Mouse (Mus musculus) midbrain, embryonic 12.5 days (tissue): Measurements from ENCODE around the gene Tmem251. TPM values are rescaled to one million over a fixed set of nuclear protein-coding genes. Genes with fewer than 3 reads are reported as not detected.
A peak's percentile ranks its signal among the peaks of the same experiment; 100 is the strongest.

ENCODE experiments used
- ATAC-seq: fragments of 200-750 bp; cut with Nextera tagmentation; 2 replicates; pipeline ENCODE4 v1.8.0; 2017; ENCODE audit warnings: low read depth, moderate TSS enrichment, moderate library complexity; ENCODE audit not compliant: low FRiP score
- H3K27ac ChIP-seq: fragments of 300-500 bp; sonication (generic); replicated peaks from 2 replicates; pipeline ENCODE4 v1.5.1; 2016; ENCODE audit warnings: mild to moderate bottlenecking
- H3K27me3 ChIP-seq: fragments of 300-500 bp; sonication (generic); 2 replicates; pipeline ENCODE4 v1.6.1; 2016; ENCODE audit warnings: mild to moderate bottlenecking
- H3K36me3 ChIP-seq: fragments of 300-500 bp; sonication (generic); 2 replicates; pipeline ENCODE4 v1.6.1; 2016
- H3K4me1 ChIP-seq: fragments of 300-500 bp; sonication (generic); 2 replicates; pipeline ENCODE4 v1.6.1; 2016
- H3K4me2 ChIP-seq: fragments of 300-500 bp; sonication (generic); replicated peaks from 2 replicates; pipeline ENCODE4 v1.6.1; 2016; ENCODE audit warnings: mild to moderate bottlenecking, moderate library complexity
- H3K4me3 ChIP-seq: fragments of 300-500 bp; sonication (generic); 2 replicates; pipeline ENCODE4 v1.5.1; 2016; ENCODE audit warnings: mild to moderate bottlenecking
- H3K9ac ChIP-seq: fragments of 300-500 bp; sonication (generic); replicated peaks from 2 replicates; pipeline ENCODE4 v1.6.1; 2016; ENCODE audit warnings: mild to moderate bottlenecking, moderate library complexity
- H3K9me3 ChIP-seq: fragments of 300-500 bp; sonication (generic); 2 replicates; pipeline ENCODE4 v1.6.1; 2016; ENCODE audit warnings: mild to moderate bottlenecking
- WGBS: fragments of 180-500 bp; shearing (Covaris S2); methylation state at CpG from one replicate; pipeline ENCODE4 v1.1.7; 2016; 5-methylcytosine and 5-hydroxymethylcytosine counted together
- polyA plus RNA-seq: library from polyadenylated mRNA; unstranded; fragments of >200 nt; fragmentation: Nextera tagmentation; extraction: Ambion mirVana; gene quantifications from 2 replicates; pipeline ENCODE4 v1.2.1, GENCODE M21; 2016

Tmem251 gene
- polyA plus RNA-seq, 1 experiment from 2014 or later = 12.6 TPM

DNA sequence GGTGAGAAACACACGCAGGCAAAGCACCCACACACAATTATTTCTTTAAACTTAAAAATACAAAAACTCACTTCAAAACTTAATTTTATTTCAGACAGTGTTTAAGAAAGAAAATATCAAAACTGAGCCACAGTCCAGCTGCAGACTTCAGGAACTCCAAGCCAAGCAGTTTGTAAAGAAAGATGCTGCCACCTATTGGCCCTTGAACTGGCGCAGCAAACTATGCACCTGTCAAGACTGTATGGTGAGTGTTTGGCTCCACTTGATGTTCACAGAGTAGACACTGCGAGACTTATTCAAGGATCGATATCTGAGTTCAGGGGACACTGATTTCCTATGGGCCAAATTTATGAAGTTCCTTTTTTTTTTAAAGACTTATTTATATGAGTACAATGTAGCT, 25.4 kb downstream of the Tmem251 start:
- Histone ChIP-seq H3K4me1 (no peaks in the 10 kb centered on the region), H3K4me3 (no peak overlapping the region), H3K27me3 (no peaks in the 10 kb centered on the region), H3K9ac (no peak overlapping the region), H3K9me3 (no peaks in the 10 kb centered on the region), H3K36me3 (peaks cover 87% of the 10 kb centered on the region), H3K4me2 (no peak overlapping the region), H3K27ac (no peak overlapping the region)
- ATAC-seq = no peak
- WGBS = 91% methylated on average over 4 of the region's 4 CpGs

DNA sequence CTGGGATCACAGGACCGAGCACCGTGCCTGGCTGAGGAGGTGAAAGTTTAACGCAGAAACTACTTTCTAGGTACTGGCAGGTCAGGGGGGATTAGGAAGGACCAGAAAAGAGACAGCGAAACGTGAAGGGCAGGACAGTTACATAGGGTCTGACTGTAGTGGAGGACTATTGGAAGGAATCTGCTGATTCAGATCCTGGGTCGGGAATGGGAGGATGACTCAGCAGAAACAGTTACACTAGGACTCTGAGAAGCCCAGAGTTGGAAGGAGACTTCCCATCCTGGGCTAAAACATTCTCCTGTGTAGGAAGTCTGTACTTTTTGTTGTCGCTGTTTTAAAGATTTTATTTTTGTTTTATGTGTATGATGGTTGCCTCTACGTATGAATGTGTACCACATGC, 28.0 kb downstream of the Tmem251 start:
- Histone ChIP-seq H3K27ac (no peak overlapping the region), H3K4me1 (no peaks in the 10 kb centered on the region), H3K4me2 (no peak overlapping the region), H3K27me3 (no peaks in the 10 kb centered on the region), H3K4me3 (no peak overlapping the region), H3K9me3 (no peaks in the 10 kb centered on the region), H3K36me3 (peaks cover 89% of the 10 kb centered on the region), H3K9ac (no peak overlapping the region)
- ATAC-seq = no peak
- 98% methylated on average over 8 of the region's 8 CpGs for WGBS

DNA sequence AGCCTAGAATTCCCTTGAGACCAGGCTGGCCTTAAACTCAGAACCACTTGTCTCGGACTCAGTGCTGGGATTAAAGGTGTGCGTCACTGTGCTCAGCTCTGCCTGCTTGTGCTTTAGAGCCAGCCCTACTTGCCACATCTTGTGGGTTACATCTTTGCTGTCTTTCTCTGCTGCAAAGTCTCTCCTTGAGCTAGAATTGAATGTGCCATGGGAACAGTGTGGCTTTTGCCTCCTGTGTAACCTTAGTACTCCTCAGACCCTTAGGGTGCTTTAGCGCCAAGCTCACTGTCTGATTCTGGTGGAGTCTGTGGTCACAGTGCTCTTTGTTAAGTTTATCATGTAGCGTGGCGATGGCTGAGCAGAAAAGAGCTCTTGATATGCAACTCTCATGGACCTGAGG, 29.1 kb downstream of the Tmem251 start:
- no peaks in the 10 kb centered on the region for H3K4me1 ChIP-seq
- H3K4me2 ChIP-seq = no peak overlapping the region
- ATAC-seq = no peak
- H3K36me3 ChIP-seq = peaks cover 91% of the 10 kb centered on the region
- no peak overlapping the region for H3K27ac ChIP-seq
- no peaks in the 10 kb centered on the region for H3K9me3 ChIP-seq
- 97% methylated on average over 5 of the region's 5 CpGs for WGBS
- H3K4me3 ChIP-seq = no peak overlapping the region
- H3K9ac ChIP-seq = no peak overlapping the region
- H3K27me3 ChIP-seq = no peaks in the 10 kb centered on the region

DNA sequence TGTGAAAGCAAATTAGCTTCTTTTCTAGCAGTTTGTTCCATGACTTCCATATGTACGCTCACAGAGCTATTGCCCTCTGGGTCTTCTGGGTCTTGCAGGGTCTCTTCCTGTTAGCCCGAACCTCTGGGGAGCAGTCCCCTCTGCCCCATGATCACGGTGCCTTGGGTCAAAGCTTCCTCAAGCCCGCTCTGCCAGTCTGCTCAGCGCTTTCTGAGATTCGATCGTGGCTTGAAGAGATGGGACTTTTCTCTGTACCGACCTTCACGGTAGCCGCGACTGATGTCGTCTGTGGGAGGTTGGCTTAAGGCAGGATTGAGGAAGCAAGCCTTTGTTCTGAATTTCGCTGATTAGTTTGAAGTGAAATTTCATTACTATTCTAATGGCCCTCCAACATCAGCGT, 32.5 kb downstream of the Tmem251 start:
- Histone ChIP-seq H3K9ac (no peak overlapping the region), H3K4me1 (no peaks in the 10 kb centered on the region), H3K27me3 (no peaks in the 10 kb centered on the region), H3K9me3 (no peaks in the 10 kb centered on the region), H3K4me3 (no peak overlapping the region), H3K36me3 (peaks cover 64% of the 10 kb centered on the region), H3K4me2 (no peak overlapping the region), H3K27ac (no peak overlapping the region)
- WGBS = 94% methylated on average over 14 of the region's 14 CpGs
- ATAC-seq = no peak

DNA sequence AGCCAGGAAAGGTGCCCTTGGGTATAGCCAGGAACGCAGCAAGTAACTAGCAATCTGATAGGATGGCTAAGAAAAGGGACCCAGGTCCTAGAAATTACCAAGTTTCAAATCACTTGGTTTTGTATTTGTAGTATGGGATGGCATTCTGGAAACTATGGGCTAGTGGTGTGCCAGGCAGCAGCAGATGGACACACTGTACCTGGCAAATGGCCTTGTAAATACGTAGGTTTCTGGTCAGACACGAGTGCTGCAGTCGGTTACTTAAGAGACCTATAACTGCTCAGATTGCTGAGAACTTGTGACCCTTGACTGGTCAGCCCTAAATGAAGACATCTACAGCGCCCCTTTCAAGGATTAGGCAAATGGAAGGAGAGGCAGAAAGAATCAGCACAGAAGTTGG, 34.6 kb downstream of the Tmem251 start:
- Histone ChIP-seq H3K9ac (no peak overlapping the region), H3K4me3 (no peak overlapping the region), H3K9me3 (no peaks in the 10 kb centered on the region), H3K4me1 (no peaks in the 10 kb centered on the region), H3K27ac (no peak overlapping the region), H3K27me3 (no peaks in the 10 kb centered on the region), H3K4me2 (no peak overlapping the region), H3K36me3 (peaks cover 43% of the 10 kb centered on the region)
- no peak for ATAC-seq
- WGBS = 77% methylated on average over 5 of the region's 5 CpGs

DNA sequence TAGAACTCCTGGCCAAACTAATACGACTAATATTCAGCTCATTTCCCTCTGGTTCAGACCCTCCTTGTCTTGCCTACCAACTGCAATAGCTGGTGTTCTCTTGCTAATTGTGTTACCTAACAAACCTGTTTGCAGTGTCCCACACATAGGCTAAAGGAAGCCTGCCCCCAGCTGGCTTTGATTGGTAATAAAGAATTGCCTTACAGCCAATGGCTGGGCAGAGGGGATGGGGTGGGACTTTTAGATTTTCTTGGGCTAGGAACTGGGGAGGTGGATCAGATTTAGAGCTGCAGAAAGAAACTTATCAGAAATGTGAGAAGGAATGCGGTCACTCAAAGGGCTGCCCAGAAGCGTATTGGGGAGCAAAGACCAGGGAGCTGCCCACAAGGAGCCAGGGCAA, 35.9 kb downstream of the Tmem251 start:
- Histone ChIP-seq H3K9me3 (no peaks in the 10 kb centered on the region), H3K27me3 (no peaks in the 10 kb centered on the region), H3K9ac (no peak overlapping the region), H3K27ac (no peak overlapping the region), H3K4me2 (no peak overlapping the region), H3K4me3 (no peak overlapping the region), H3K4me1 (no peaks in the 10 kb centered on the region), H3K36me3 (peaks cover 40% of the 10 kb centered on the region)
- WGBS = 59% methylated on average over 3 of the region's 3 CpGs
- ATAC-seq = 0 out of 2 replicates have a peak, but pooled peaks have one; percentile 41

DNA sequence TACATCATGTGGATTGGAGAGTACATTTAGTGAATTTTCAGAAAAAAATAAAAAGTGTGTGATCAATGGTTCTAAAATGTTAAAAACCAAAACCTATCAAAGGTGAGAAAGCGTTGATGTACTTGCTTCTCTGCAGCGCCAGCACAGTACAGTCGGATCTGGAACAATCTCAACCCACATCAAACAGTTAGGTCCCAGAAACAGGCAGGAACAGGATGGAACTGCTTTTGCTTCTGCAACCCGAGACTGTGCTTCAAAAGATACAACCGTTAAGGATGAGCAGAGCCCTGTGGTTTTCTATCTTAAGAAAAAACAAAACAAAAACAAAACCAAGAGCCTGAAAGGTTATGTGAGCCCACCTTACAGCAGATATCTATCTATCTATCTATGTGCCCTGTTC, 39.3 kb downstream of the Tmem251 start:
- H3K4me3 ChIP-seq = no peak overlapping the region
- H3K36me3 ChIP-seq = peaks cover 37% of the 10 kb centered on the region
- no peak overlapping the region for H3K4me2 ChIP-seq
- no peaks in the 10 kb centered on the region for H3K4me1 ChIP-seq
- H3K27me3 ChIP-seq = no peaks in the 10 kb centered on the region
- no peak for ATAC-seq
- no peaks in the 10 kb centered on the region for H3K9me3 ChIP-seq
- no peak overlapping the region for H3K27ac ChIP-seq
- 91% methylated on average over 5 of the region's 5 CpGs for WGBS
- H3K9ac ChIP-seq = no peak overlapping the region

DNA sequence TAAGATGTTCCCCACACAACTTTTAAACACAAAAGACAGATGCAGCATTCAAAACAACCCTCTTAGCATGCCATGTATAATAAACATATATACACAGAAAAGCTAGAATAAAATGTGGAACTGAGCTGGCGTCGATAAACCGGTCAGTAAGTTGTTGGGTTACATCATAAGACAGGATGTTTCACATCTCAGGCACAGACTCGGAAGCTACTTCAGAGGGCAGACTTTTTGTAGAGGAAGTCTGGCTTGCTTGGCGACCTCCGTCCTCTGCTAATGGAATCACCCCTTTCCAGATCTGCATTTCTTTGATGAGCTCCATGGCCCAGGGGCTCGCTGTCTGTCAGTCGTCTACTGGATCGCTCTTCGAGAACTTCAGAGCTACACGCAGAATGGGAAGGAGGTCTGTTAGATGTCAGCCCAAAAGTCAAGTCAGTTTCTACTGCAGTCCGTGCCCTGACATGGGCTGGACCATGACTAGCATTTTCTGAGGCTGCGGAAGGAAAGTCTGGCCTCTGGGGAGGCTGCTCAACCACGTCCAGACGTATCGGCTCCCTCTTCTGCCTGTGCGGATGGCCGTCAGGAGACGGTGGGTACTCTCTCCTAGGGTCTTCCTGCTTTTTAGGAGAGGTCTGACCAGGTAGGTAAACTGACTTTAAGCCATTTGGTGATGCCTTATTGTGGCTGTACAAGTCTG, 41.5 kb downstream of the Tmem251 start:
- no peaks in the 10 kb centered on the region for H3K27me3 ChIP-seq
- H3K9ac ChIP-seq = no peak overlapping the region
- ATAC-seq = no peak
- no peak overlapping the region for H3K4me2 ChIP-seq
- peaks cover 49% of the 10 kb centered on the region for H3K36me3 ChIP-seq
- H3K4me3 ChIP-seq = no peak overlapping the region
- no peak overlapping the region for H3K27ac ChIP-seq
- no peaks in the 10 kb centered on the region for H3K4me1 ChIP-seq
- WGBS = 90% methylated on average over 19 of the region's 19 CpGs
- no peaks in the 10 kb centered on the region for H3K9me3 ChIP-seq

DNA sequence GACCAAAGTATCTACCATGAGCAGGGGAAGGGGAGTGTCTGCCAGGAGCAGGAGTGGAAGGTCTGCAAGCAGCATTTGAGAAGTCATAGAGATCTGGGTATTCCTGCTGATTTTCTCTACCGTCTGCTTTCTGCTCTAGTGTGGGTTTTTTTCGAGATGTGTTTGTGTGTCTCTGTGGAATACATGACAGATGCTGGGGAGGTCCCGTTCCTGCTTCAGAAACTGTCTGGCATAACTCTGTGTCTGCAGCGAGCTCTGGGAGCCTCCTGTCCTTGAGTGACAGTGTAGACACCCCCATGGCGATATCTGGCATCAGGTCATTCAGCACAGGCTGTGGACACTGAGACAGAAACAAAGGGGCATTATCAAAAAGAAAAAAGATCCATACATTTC, 42.0 kb downstream of the Tmem251 start:
- Histone ChIP-seq H3K4me2 (no peak overlapping the region), H3K4me3 (no peak overlapping the region), H3K9ac (no peak overlapping the region), H3K36me3 (peaks cover 54% of the 10 kb centered on the region), H3K27ac (no peak overlapping the region), H3K4me1 (no peaks in the 10 kb centered on the region), H3K9me3 (no peaks in the 10 kb centered on the region), H3K27me3 (no peaks in the 10 kb centered on the region)
- 87% methylated on average over 5 of the region's 5 CpGs for WGBS
- no peak for ATAC-seq

DNA sequence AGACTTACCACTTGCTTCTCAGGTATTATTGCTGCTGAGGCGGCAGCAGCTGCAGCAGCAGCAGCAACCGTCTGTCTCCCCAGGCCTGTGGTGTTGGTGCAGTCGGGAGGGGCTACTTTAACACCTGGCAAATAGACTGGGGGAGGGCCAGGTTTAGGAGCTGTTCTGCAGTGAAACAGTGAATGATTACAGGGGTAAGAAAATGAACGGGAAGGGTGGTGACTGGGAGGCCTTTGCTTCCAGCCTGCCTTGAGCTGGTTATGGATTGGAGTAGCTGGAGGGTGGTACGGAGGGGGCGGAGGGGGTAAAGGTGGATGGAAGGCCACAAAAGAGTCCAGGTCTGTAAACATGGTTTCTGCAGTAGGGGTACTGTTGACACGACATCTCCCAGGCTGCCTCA, 44.4 kb downstream of the Tmem251 start:
- Histone ChIP-seq H3K4me2 (no peak overlapping the region), H3K9me3 (no peaks in the 10 kb centered on the region), H3K27me3 (no peaks in the 10 kb centered on the region), H3K27ac (no peak overlapping the region), H3K4me3 (no peak overlapping the region), H3K36me3 (peaks cover 76% of the 10 kb centered on the region), H3K9ac (no peak overlapping the region), H3K4me1 (no peaks in the 10 kb centered on the region)
- no peak for ATAC-seq
- 92% methylated on average over 7 of the region's 7 CpGs for WGBS

Other genes with a start within 250 kb of the Tmem251 start
- gene Chga, start 188.8 kb upstream of the Tmem251 start, polyA plus RNA-seq = 44.6 and 48.1 TPM in 2 replicates
- 15.4 and 17.2 TPM in 2 replicates for gene Itpk1, start 38.8 kb upstream of the Tmem251 start, polyA plus RNA-seq
- gene Moap1, start 101 bp upstream of the Tmem251 start, polyA plus RNA-seq = 36.8 and 41.6 TPM in 2 replicates
- not detected in 2 replicates for gene Gm28051, start 14.0 kb downstream of the Tmem251 start, polyA plus RNA-seq
- 46.0 and 48.2 TPM in 2 replicates for gene Gon7, start 14.0 kb downstream of the Tmem251 start, polyA plus RNA-seq
- gene Ubr7, start 14.2 kb downstream of the Tmem251 start, polyA plus RNA-seq = 54.1 and 56.0 TPM in 2 replicates
- gene Gm20604, start 14.9 kb downstream of the Tmem251 start, polyA plus RNA-seq = 32.6 and 36.8 TPM in 2 replicates
- 25.8 and 29.6 TPM in 2 replicates for gene Btbd7, start 134.7 kb downstream of the Tmem251 start, polyA plus RNA-seq
- gene Cox8c, start 155.6 kb downstream of the Tmem251 start, polyA plus RNA-seq = not detected in 2 replicates
- gene Unc79, start 205.1 kb downstream of the Tmem251 start, polyA plus RNA-seq = 4.8 and 4.9 TPM in 2 replicates